Mouse (Mus musculus) megakaryocyte, adult 5-6 weeks (primary cell): ENCODE results near the gene Lrrc40. TPM values are rescaled to one million over a fixed set of nuclear protein-coding genes. Genes with fewer than 3 reads are reported as not detected.
"Not testable (repeated sequence)": the region's sequence is repeated elsewhere in the genome, so short reads cannot be mapped to it uniquely, and the experiment has no call there.

Experiments used
- ATAC-seq: 2 replicates; pipeline ENCODE4 v1.8.0; 2016; ENCODE audit warnings: mild to moderate bottlenecking, inconsistent platforms; ENCODE audit not compliant: poor library complexity, severe bottlenecking
- total RNA-seq, 2 experiments: library from RNA; stranded (forward) in 1 of 2; stranded (reverse) in 1 of 2; fragments of 153-499, 151-499 nt in 1 of 2; fragments of 221-1000, 200-1000 nt in 1 of 2; gene quantifications; 2 replicates each; pipeline versions ENCODE4 v1.2.3 to v1.2.4; 2015 to 2017

Lrrc40 gene
- total RNA-seq, 2 experiments from 2014 or later, result 20.1 to 24.5 TPM

DNA sequence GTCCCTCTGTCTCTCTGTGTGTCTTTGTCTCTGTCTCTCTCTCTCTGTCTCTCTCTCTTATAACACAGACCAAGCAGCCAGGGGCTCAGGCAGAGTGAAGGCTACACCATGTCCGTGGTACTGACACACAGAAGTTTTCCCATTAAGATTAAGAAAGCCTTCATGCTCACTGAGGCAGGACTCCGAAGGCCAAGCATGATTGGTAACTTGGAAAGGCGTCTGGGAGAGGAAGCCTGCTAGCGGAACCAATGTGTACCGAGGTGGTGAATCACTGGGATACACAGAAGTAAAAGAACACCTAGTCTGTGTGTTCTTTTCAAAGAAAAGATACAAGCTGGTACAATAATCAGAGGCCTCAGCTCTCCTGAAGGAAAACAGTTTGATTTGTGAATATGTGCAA, 41.4 kb downstream of the Lrrc40 start:
- ATAC-seq, result no peak

DNA sequence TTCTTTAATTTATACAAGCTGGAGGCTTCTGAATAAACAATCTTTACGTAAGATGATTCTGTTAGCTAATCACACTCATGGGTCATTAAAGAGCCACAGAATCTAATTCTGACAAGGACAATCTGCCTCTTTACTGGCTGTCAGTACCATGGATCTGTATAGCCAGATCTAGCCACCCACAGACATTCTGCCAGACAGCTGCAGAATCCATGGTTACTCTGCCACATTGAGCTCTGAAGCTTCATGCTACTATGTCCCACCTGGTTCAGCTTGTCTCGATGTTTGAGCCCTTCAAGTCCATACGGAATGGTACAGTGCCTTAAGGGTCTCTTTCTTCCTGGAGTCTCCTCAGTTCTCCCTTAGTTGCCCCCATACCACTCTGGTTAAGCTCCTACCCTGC, 55.1 kb downstream of the Lrrc40 start:
- no peak for ATAC-seq

DNA sequence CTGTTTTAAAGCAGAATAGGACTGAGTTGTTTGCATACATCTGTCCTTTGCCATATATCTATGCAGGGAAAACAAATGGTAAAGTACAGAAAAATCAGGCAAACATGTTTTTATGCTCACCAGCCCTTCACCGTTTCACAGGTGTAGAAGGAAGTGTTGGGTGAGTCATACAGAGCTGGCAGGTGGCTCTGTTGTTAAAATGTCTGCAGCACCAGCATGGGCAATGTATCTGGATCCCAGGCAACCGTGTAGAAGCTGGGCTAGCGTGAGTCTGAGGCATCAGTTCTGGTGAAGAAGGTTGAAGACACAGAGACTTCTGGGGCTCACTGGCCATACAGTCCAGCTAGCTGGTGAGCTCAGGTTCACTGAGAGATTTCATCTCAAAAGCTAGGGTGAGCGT, 57.5 kb downstream of the Lrrc40 start:
- no peak for ATAC-seq

DNA sequence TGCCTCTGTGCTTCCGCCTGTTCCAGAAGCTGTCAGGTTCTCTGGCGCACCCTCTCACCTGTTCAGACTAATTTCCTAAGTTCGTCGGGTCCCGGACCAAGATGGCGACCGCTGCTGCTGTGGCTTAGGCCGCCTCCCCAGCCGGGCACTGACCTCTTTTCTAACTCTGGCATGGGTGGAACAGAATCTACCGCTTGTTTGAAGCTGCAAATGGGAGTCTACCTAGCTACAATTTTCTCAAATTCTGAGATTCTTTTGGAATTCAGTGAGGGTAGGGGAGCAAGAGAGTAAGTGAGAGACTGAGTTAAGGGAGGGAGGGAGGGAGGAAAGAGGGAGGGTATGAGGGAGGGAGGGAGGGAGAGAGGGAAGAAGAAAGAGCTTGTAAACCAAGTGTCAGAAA, 65.6 kb downstream of the Lrrc40 start:
- not testable (repeated sequence) for ATAC-seq

DNA sequence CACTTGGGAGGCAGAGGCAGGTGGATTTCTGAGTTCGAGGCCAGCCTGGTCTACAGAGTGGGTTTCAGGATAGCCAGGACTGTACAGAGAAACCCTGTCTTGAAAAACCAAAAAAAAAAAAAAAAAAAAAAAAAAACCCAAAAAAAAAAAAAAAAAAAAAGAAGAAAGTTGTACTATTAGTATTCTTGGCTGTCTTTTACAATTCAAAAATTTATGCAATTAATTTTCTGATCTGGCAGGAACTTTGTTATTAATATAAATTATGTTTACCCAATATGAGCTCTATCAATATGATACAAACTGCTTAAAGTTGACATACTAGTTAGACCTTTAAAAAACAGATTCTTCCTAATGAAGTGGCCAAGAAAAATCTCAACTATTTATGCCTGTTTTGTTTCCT, 66.1 kb downstream of the Lrrc40 start:
- not testable (repeated sequence) for ATAC-seq

DNA sequence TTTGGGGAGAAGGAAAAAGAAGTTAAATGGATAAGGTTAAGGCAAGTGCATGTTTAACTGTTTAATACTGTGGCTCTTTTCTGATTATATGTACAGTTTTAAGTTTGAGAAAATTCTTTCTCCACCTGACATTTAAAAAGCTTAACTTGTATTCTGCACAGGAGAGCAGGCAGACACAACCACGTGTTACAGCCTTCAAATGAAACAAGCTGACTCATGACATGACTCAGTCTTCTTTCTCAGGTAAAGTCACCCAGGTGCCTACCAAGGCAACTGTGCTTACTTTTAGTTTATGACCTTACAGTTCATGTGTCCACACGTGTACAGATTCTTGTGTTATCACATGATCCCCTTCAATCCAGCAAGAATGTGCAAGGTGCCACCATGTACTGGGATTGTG, 67.0 kb downstream of the Lrrc40 start:
- ATAC-seq, result no peak

DNA sequence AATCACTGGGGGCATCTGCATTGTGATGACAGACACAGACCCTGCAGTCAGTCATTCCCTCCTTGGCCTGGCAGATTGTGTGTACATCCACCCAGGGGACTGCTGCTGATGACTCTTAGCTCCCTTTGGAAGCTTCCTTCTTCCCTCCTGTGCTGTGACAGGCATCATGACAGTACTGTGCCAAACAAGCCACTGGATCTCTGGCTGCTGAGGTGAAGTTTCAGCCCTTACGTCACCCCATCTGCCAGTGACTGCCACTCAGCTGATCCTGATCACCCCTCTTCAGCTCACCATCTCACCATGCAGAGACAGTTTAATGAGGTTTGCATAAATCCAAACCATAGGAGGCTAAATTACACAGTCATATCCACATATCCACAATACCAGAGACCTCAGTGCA, 68.8 kb downstream of the Lrrc40 start:
- no peak for ATAC-seq

Other genes with a start within 250 kb of the Lrrc40 start
- gene Cth, start 111.6 kb upstream of the Lrrc40 start, total RNA-seq (2015), result 0.22 and 1.8 TPM in 2 replicates
- not detected in 2 replicates for gene Cth, start 111.6 kb upstream of the Lrrc40 start, total RNA-seq (2017)
- 48.7 and 52.0 TPM in 2 replicates for gene Ankrd13c, start 89.4 kb upstream of the Lrrc40 start, total RNA-seq (2015)
- gene Ankrd13c, start 89.4 kb upstream of the Lrrc40 start, total RNA-seq (2017), result 29.2 and 42.6 TPM in 2 replicates
- gene Srsf11, start within 50 bp of the Lrrc40 start, total RNA-seq (2015), result 162 and 164 TPM in 2 replicates
- 196 TPM in 2 replicates for gene Srsf11, start within 50 bp of the Lrrc40 start, total RNA-seq (2017)